Mouse (Mus musculus): Measurements from ENCODE around the gene Rmdn2. TPM values are rescaled to one million over a fixed set of nuclear protein-coding genes. Genes with fewer than 3 reads are reported as not detected.

The Rmdn2 gene
- polyA plus RNA-seq, 1 experiment, result 10.3 TPM

- TF ChIP-seq CTCF (IDR thresholded peaks at IDR 0.05; ENCODE audit: extremely low read depth, insufficient read depth, low read length) (no peak), POLR2A (IDR thresholded peaks at IDR 0.05; ENCODE audit: extremely low read depth, insufficient read depth, low read length) (no peak)
- Histone ChIP-seq H3K4me1 (ENCODE audit: control insufficient read depth, insufficient read depth, low read length) (no peaks in the 10 kb centered on the region), H3K27ac (ENCODE audit: insufficient read depth, low read length) (no peak overlapping the region), H3K4me3 (ENCODE audit: insufficient read depth, low read length) (no peak overlapping the region)
Observed at GRCm38 (mm10) chr17:79711944-79712343, 100.3 kb downstream of the Rmdn2 start.

GRCm38 (mm10) chr17:79712536-79712935 is 100.9 kb downstream of the Rmdn2 start:
- no peak for TF ChIP-seq CTCF (IDR thresholded peaks at IDR 0.05; ENCODE audit: extremely low read depth, insufficient read depth, low read length)
- TF ChIP-seq POLR2A (IDR thresholded peaks at IDR 0.05; ENCODE audit: extremely low read depth, insufficient read depth, low read length), result no peak
- no peak overlapping the region for H3K4me3 ChIP-seq (ENCODE audit: insufficient read depth, low read length)

GRCm38 (mm10) chr17:79713276-79713642 is 101.6 kb downstream of the Rmdn2 start:
- Histone ChIP-seq H3K4me1 (ENCODE audit: control insufficient read depth, insufficient read depth, low read length) (no peaks in the 10 kb centered on the region), H3K27ac (ENCODE audit: insufficient read depth, low read length) (no peak overlapping the region), H3K4me3 (ENCODE audit: insufficient read depth, low read length) (peak overlapping the region; percentile 15)
- TF ChIP-seq CTCF (IDR thresholded peaks at IDR 0.05; ENCODE audit: extremely low read depth, insufficient read depth, low read length) (no peak), POLR2A (IDR thresholded peaks at IDR 0.05; ENCODE audit: extremely low read depth, insufficient read depth, low read length) (no peak)

More at GRCm38 (mm10) chr17:79712536-79712935, 100.9 kb downstream of the Rmdn2 start:
- H3K4me1 ChIP-seq (ENCODE audit: control insufficient read depth, insufficient read depth, low read length), result no peaks in the 10 kb centered on the region
- no peak overlapping the region for H3K27ac ChIP-seq (ENCODE audit: insufficient read depth, low read length)

- no peak for TF ChIP-seq CTCF (IDR thresholded peaks at IDR 0.05; ENCODE audit: extremely low read depth, insufficient read depth, low read length)
- H3K4me3 ChIP-seq (ENCODE audit: insufficient read depth, low read length), result peak overlapping the region; percentile 15
- no peak overlapping the region for H3K27ac ChIP-seq (ENCODE audit: insufficient read depth, low read length)
- no peaks in the 10 kb centered on the region for H3K4me1 ChIP-seq (ENCODE audit: control insufficient read depth, insufficient read depth, low read length)
Observed at GRCm38 (mm10) chr17:79713643-79714367, 102.1 kb downstream of the Rmdn2 start.

GRCm38 (mm10) chr17:79714368-79714895 is 102.8 kb downstream of the Rmdn2 start:
- no peak for TF ChIP-seq POLR2A (IDR thresholded peaks at IDR 0.05; ENCODE audit: extremely low read depth, insufficient read depth, low read length)
- no peak for TF ChIP-seq CTCF (IDR thresholded peaks at IDR 0.05; ENCODE audit: extremely low read depth, insufficient read depth, low read length)
- Histone ChIP-seq H3K4me3 (ENCODE audit: insufficient read depth, low read length) (peak overlapping the region; percentile 15), H3K4me1 (ENCODE audit: control insufficient read depth, insufficient read depth, low read length) (no peaks in the 10 kb centered on the region), H3K27ac (ENCODE audit: insufficient read depth, low read length) (no peak overlapping the region)

- Histone ChIP-seq H3K27ac (ENCODE audit: insufficient read depth, low read length) (no peak within 1 kb of the TSS), H3K4me1 (ENCODE audit: control insufficient read depth, insufficient read depth, low read length) (no peaks in the 10 kb centered on the region), H3K4me3 (ENCODE audit: insufficient read depth, low read length) (peak within 1 kb of the TSS; percentile 15)
- no peak for TF ChIP-seq POLR2A (IDR thresholded peaks at IDR 0.05; ENCODE audit: extremely low read depth, insufficient read depth, low read length)
- TF ChIP-seq CTCF (IDR thresholded peaks at IDR 0.05; ENCODE audit: extremely low read depth, insufficient read depth, low read length), result no peak
Observed at GRCm38 (mm10) chr17:79714931-79715637, 103.4 kb downstream of the Rmdn2 start, which contains the start of gene Cyp1b1. Cyp1b1 (minus strand) TSS chr17:79715061.

GRCm38 (mm10) chr17:79715649-79716143 is 104.0 kb downstream of the Rmdn2 start:
- H3K27ac ChIP-seq (ENCODE audit: insufficient read depth, low read length), result no peak overlapping the region
- no peak for TF ChIP-seq POLR2A (IDR thresholded peaks at IDR 0.05; ENCODE audit: extremely low read depth, insufficient read depth, low read length)
- peak; percentile 76 for TF ChIP-seq CTCF (IDR thresholded peaks at IDR 0.05; ENCODE audit: extremely low read depth, insufficient read depth, low read length)

GRCm38 (mm10) chr17:79720681-79721080 is 109.0 kb downstream of the Rmdn2 start:
- TF ChIP-seq POLR2A (IDR thresholded peaks at IDR 0.05; ENCODE audit: extremely low read depth, insufficient read depth, low read length), result no peak
- no peak for TF ChIP-seq CTCF (IDR thresholded peaks at IDR 0.05; ENCODE audit: extremely low read depth, insufficient read depth, low read length)
- no peaks in the 10 kb centered on the region for H3K4me1 ChIP-seq (ENCODE audit: control insufficient read depth, insufficient read depth, low read length)
- no peak overlapping the region for H3K27ac ChIP-seq (ENCODE audit: insufficient read depth, low read length)
- no peak overlapping the region for H3K4me3 ChIP-seq (ENCODE audit: insufficient read depth, low read length)

More at GRCm38 (mm10) chr17:79715649-79716143, 104.0 kb downstream of the Rmdn2 start:
- no peaks in the 10 kb centered on the region for H3K4me1 ChIP-seq (ENCODE audit: control insufficient read depth, insufficient read depth, low read length)
- 0 out of 2 replicates have a peak overlapping the region, but pooled peaks have one; percentile 0 for H3K4me3 ChIP-seq (ENCODE audit: insufficient read depth, low read length)

GRCm38 (mm10) chr17:79726613-79727012 is 115.0 kb downstream of the Rmdn2 start:
- Histone ChIP-seq H3K4me1 (ENCODE audit: control insufficient read depth, insufficient read depth, low read length) (no peaks in the 10 kb centered on the region), H3K4me3 (ENCODE audit: insufficient read depth, low read length) (no peak overlapping the region), H3K27ac (ENCODE audit: insufficient read depth, low read length) (no peak overlapping the region)
- TF ChIP-seq CTCF (IDR thresholded peaks at IDR 0.05; ENCODE audit: extremely low read depth, insufficient read depth, low read length) (no peak), POLR2A (IDR thresholded peaks at IDR 0.05; ENCODE audit: extremely low read depth, insufficient read depth, low read length) (no peak)

Measured in cortical plate, adult 2 months (tissue).